In the genomic region with DNA sequence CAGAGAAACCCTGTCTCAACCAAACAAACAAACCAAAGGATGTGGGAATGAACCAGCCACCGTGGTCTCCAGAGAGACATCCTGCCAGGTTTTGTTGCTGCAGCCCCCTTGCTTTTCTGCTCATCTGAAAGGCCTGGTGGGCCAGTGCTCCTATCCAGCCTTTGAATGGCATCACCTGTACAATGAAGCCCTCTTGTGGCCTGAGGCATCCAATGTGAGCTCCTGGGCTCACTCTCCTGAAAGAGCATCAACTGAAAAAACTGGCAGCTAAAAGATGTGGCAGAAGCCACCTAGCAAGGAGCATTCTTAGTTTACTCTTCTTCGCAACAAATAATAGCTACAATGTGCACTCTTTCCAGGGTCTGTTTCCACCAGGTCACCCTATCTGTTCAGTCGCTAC, we compare ENCODE assay signal across 19 mouse cellular contexts. TPM values are rescaled to one million over a fixed set of nuclear protein-coding genes. Genes with fewer than 3 reads are reported as not detected.
DNase-seq lines count a peak whose midpoint lies in the region; ATAC-seq and TF ChIP-seq lines count a peak whose summit lies in the region.
"Had no signal": no experiment of that assay in that cellular context is flagged by ENCODE, and none has a peak within 500 bp of the region (broad histone marks: within the 10 kb centered on the region; RNA-seq: fewer than 3 reads in every experiment).

No protein-coding gene starts in this region.

- no peak overlapping the region for H3K4me2 ChIP-seq in forebrain, postnatal 0 days (ENCODE audit: low read depth)
- H3K4me2 ChIP-seq in forebrain, embryonic 16.5 days (ENCODE audit: low read length): no peak overlapping the region
- H3K4me2 ChIP-seq in intestine, postnatal 0 days (replicated peaks; ENCODE audit: low read depth): no peak overlapping the region
- no peak overlapping the region for H3K4me2 ChIP-seq in intestine, embryonic 16.5 days (ENCODE audit: low read depth, low read length)
- H3K4me2 ChIP-seq in midbrain, embryonic 14.5 days (ENCODE audit: low read length): no peak overlapping the region
- no peak overlapping the region for H3K4me2 ChIP-seq in midbrain, embryonic 13.5 days (replicated peaks)
- H3K4me2 ChIP-seq: embryonic facial prominence, embryonic 13.5 days; heart, embryonic 13.5 days; hindbrain, embryonic 12.5 days; intestine, embryonic 15.5 days had no signal

- ATAC-seq in forebrain, postnatal 0 days: no peak
- no peak for ATAC-seq in forebrain, embryonic 16.5 days
- no peak for ATAC-seq in intestine, postnatal 0 days
- no peak for ATAC-seq in intestine, embryonic 16.5 days
- ATAC-seq in midbrain, embryonic 14.5 days (ENCODE audit: low FRiP score, low TSS enrichment): no peak
- no peak for ATAC-seq in midbrain, embryonic 13.5 days
- ATAC-seq: forebrain, embryonic 14.5 days; intestine, embryonic 15.5 days had no signal

- DNase-seq in forebrain, postnatal 0 days: no peak
- DNase-seq in midbrain, embryonic 14.5 days: peak; percentile 42
- no peak for DNase-seq in adrenal gland, adult 2 months
- DNase-seq: adrenal gland, postnatal 10 days; cerebellum, adult 11-12 months; cerebellum, adult 9-11 months; gastrocnemius, postnatal 10 days; heart, postnatal 4 days had no signal

- TF ChIP-seq CTCF in forebrain, postnatal 0 days (IDR thresholded peaks at IDR 0.05; ENCODE audit: low read depth): peak; percentile 39
- TF ChIP-seq CTCF in intestine, postnatal 0 days (IDR thresholded peaks at IDR 0.05; ENCODE audit: low read depth): peak; percentile 22; the same call in 1 of the 2 replicates
- peak; percentile 30; the same call in 1 of the 2 replicates for TF ChIP-seq CTCF in cortical plate, adult 2 months (IDR thresholded peaks at IDR 0.05; ENCODE audit: extremely low read depth, insufficient read depth, low read length)

- H3K9ac ChIP-seq in forebrain, postnatal 0 days: no peak overlapping the region
- no peak overlapping the region for H3K9ac ChIP-seq in forebrain, embryonic 16.5 days (replicated peaks; ENCODE audit: low read depth, low read length)
- no peak overlapping the region for H3K9ac ChIP-seq in intestine, postnatal 0 days (ENCODE audit: low read depth, low read length)
- no peak overlapping the region for H3K9ac ChIP-seq in intestine, embryonic 16.5 days (ENCODE audit: low read depth, low read length)
- no peak overlapping the region for H3K9ac ChIP-seq in midbrain, embryonic 14.5 days (replicated peaks; ENCODE audit: low read length)
- no peak overlapping the region for H3K9ac ChIP-seq in midbrain, embryonic 13.5 days (replicated peaks)
- H3K9ac ChIP-seq: embryonic facial prominence, embryonic 13.5 days; heart, embryonic 13.5 days; hindbrain, embryonic 12.5 days; intestine, embryonic 15.5 days had no signal

- WGBS in forebrain, postnatal 0 days: 87% methylated on average over 3 of the region's 3 CpGs
- 80% methylated on average over 3 of the region's 3 CpGs for WGBS in forebrain, embryonic 16.5 days
- 84% methylated on average over 3 of the region's 3 CpGs for WGBS in intestine, postnatal 0 days
- 85% methylated on average over 3 of the region's 3 CpGs for WGBS in intestine, embryonic 16.5 days
- WGBS in midbrain, embryonic 14.5 days: 94% methylated on average over 3 of the region's 3 CpGs
- WGBS in midbrain, embryonic 13.5 days: 88% methylated on average over 3 of the region's 3 CpGs

- H3K27ac ChIP-seq in forebrain, postnatal 0 days (ENCODE audit: low read depth, low read length): no peak overlapping the region
- no peak overlapping the region for H3K27ac ChIP-seq in forebrain, embryonic 16.5 days (ENCODE audit: low read length)
- no peak overlapping the region for H3K27ac ChIP-seq in intestine, postnatal 0 days (ENCODE audit: low read depth, low read length)
- no peak overlapping the region for H3K27ac ChIP-seq in intestine, embryonic 16.5 days (ENCODE audit: low read length)
- no peak overlapping the region for H3K27ac ChIP-seq in midbrain, embryonic 14.5 days (replicated peaks; ENCODE audit: low read depth, low read length)
- no peak overlapping the region for H3K27ac ChIP-seq in midbrain, embryonic 13.5 days
- H3K27ac ChIP-seq in cortical plate, adult 2 months (ENCODE audit: insufficient read depth, low read length): no peak overlapping the region
- H3K27ac ChIP-seq: embryonic facial prominence, embryonic 13.5 days; heart, embryonic 13.5 days; hindbrain, embryonic 12.5 days; intestine, embryonic 15.5 days had no signal

- no peak for TF ChIP-seq POLR2A in cortical plate, adult 2 months (IDR thresholded peaks at IDR 0.05; ENCODE audit: extremely low read depth, insufficient read depth, low read length)

- H3K4me3 ChIP-seq in forebrain, postnatal 0 days (ENCODE audit: low read depth, low read length): no peak overlapping the region
- H3K4me3 ChIP-seq in forebrain, embryonic 16.5 days (replicated peaks; ENCODE audit: low read length): no peak overlapping the region
- H3K4me3 ChIP-seq in intestine, postnatal 0 days (ENCODE audit: low read depth, low read length): no peak overlapping the region
- no peak overlapping the region for H3K4me3 ChIP-seq in intestine, embryonic 16.5 days (ENCODE audit: low read length)
- no peak overlapping the region for H3K4me3 ChIP-seq in midbrain, embryonic 14.5 days (replicated peaks; ENCODE audit: low read depth, low read length)
- H3K4me3 ChIP-seq in midbrain, embryonic 13.5 days (replicated peaks): no peak overlapping the region
- no peak overlapping the region for H3K4me3 ChIP-seq in cortical plate, adult 2 months (ENCODE audit: insufficient read depth, low read length)
- H3K4me3 ChIP-seq: embryonic facial prominence, embryonic 13.5 days; heart, embryonic 13.5 days; hindbrain, embryonic 12.5 days; intestine, embryonic 15.5 days had no signal

- no peaks in the 10 kb centered on the region for H3K9me3 ChIP-seq in forebrain, postnatal 0 days (ENCODE audit: low read length)
- H3K9me3 ChIP-seq in forebrain, embryonic 16.5 days (ENCODE audit: control insufficient read depth, low read length): no peaks in the 10 kb centered on the region
- H3K9me3 ChIP-seq in intestine, postnatal 0 days (ENCODE audit: control insufficient read depth): no peaks in the 10 kb centered on the region
- H3K9me3 ChIP-seq in intestine, embryonic 16.5 days (ENCODE audit: control insufficient read depth, low read length): no peaks in the 10 kb centered on the region
- H3K9me3 ChIP-seq in midbrain, embryonic 14.5 days (ENCODE audit: control insufficient read depth, low read length): no peaks in the 10 kb centered on the region
- H3K9me3 ChIP-seq in midbrain, embryonic 13.5 days: no peaks in the 10 kb centered on the region
- H3K9me3 ChIP-seq: embryonic facial prominence, embryonic 13.5 days; G1E; heart, embryonic 13.5 days; hindbrain, embryonic 12.5 days; intestine, embryonic 15.5 days had no signal

- H3K27me3 ChIP-seq in forebrain, postnatal 0 days (ENCODE audit: insufficient read depth, low read length): no peaks in the 10 kb centered on the region
- no peaks in the 10 kb centered on the region; the same call in 1 of the 2 replicates for H3K27me3 ChIP-seq in forebrain, embryonic 16.5 days (replicated peaks; ENCODE audit: control insufficient read depth, insufficient read depth, low read length)
- H3K27me3 ChIP-seq in intestine, postnatal 0 days (replicated peaks; ENCODE audit: control insufficient read depth, insufficient read depth, low read length): no peaks in the 10 kb centered on the region
- H3K27me3 ChIP-seq in intestine, embryonic 16.5 days (replicated peaks; ENCODE audit: control insufficient read depth, insufficient read depth, low read length): no peaks in the 10 kb centered on the region
- no peaks in the 10 kb centered on the region for H3K27me3 ChIP-seq in midbrain, embryonic 14.5 days (ENCODE audit: control insufficient read depth, insufficient read depth, low read length)
- peaks cover 22% of the 10 kb centered on the region for H3K27me3 ChIP-seq in midbrain, embryonic 13.5 days

- no peaks in the 10 kb centered on the region for H3K4me1 ChIP-seq in forebrain, postnatal 0 days (ENCODE audit: insufficient read depth)
- H3K4me1 ChIP-seq in forebrain, embryonic 16.5 days (replicated peaks; ENCODE audit: control insufficient read depth, insufficient read depth, low read length): no peaks in the 10 kb centered on the region
- H3K4me1 ChIP-seq in intestine, postnatal 0 days (replicated peaks; ENCODE audit: control insufficient read depth, insufficient read depth, low read length): no peaks in the 10 kb centered on the region
- no peaks in the 10 kb centered on the region for H3K4me1 ChIP-seq in intestine, embryonic 16.5 days (ENCODE audit: control insufficient read depth, insufficient read depth, low read length)
- no peaks in the 10 kb centered on the region for H3K4me1 ChIP-seq in midbrain, embryonic 14.5 days (ENCODE audit: control insufficient read depth, insufficient read depth, low read length)
- H3K4me1 ChIP-seq in midbrain, embryonic 13.5 days (replicated peaks): no peaks in the 10 kb centered on the region
- H3K4me1 ChIP-seq in cortical plate, adult 2 months (ENCODE audit: control insufficient read depth, insufficient read depth, low read length): no peaks in the 10 kb centered on the region
- H3K4me1 ChIP-seq: embryonic facial prominence, embryonic 13.5 days; heart, embryonic 13.5 days; hindbrain, embryonic 12.5 days; intestine, embryonic 15.5 days had no signal

- no peaks in the 10 kb centered on the region for H3K36me3 ChIP-seq in forebrain, postnatal 0 days (ENCODE audit: insufficient read depth)
- H3K36me3 ChIP-seq in forebrain, embryonic 16.5 days (ENCODE audit: control insufficient read depth, insufficient read depth): no peaks in the 10 kb centered on the region
- H3K36me3 ChIP-seq in intestine, postnatal 0 days (ENCODE audit: control insufficient read depth, insufficient read depth): no peaks in the 10 kb centered on the region
- H3K36me3 ChIP-seq in intestine, embryonic 16.5 days (ENCODE audit: control insufficient read depth, insufficient read depth, low read length): no peaks in the 10 kb centered on the region
- H3K36me3 ChIP-seq in midbrain, embryonic 14.5 days (ENCODE audit: control insufficient read depth, insufficient read depth, low read length): no peaks in the 10 kb centered on the region
- H3K36me3 ChIP-seq in midbrain, embryonic 13.5 days: no peaks in the 10 kb centered on the region
- H3K36me3 ChIP-seq: embryonic facial prominence, embryonic 13.5 days; G1E; heart, embryonic 13.5 days; hindbrain, embryonic 12.5 days; intestine, embryonic 15.5 days had no signal

RNA-seq across cellular contexts. Expression of a gene that starts 6.6 kb away (rescaled TPM):
- total RNA-seq in forebrain, postnatal 0 days (2014; rRNA removed): 9.8 and 19.7 TPM in 2 replicates
- 6.6 and 7.6 TPM in 2 replicates for polyA plus RNA-seq in forebrain, postnatal 0 days (2015; fragmentation: Nextera tagmentation; extraction: Ambion mirVana)
- polyA plus RNA-seq in forebrain, embryonic 16.5 days (2015; fragmentation: Nextera tagmentation; extraction: Ambion mirVana): 15.0 and 16.8 TPM in 2 replicates
- 0.04 and 0.20 TPM in 2 replicates for polyA plus RNA-seq in intestine, postnatal 0 days (2015; fragmentation: Nextera tagmentation; extraction: Ambion mirVana)
- polyA plus RNA-seq in intestine, embryonic 16.5 days (2015; fragmentation: Nextera tagmentation; extraction: Ambion mirVana): 0.15 and 0.16 TPM in 2 replicates
- 1.7 and 2.4 TPM in 2 replicates for polyA plus RNA-seq in midbrain, embryonic 14.5 days (2014; fragmentation: Nextera tagmentation; extraction: Ambion mirVana)
- 1.2 and 2.0 TPM in 2 replicates for polyA plus RNA-seq in midbrain, embryonic 13.5 days (2015; fragmentation: Nextera tagmentation; extraction: Ambion mirVana)
- 4.8 and 16.2 TPM in 2 replicates for polyA plus RNA-seq in cortical plate, adult 2 months (2012; rRNA removed)
- total RNA-seq in adrenal gland, adult 2 months (2021): 1 to 10 TPM in 1 of 2 experiments, under 1 TPM in 1; 0.09 to 1.8 TPM
- not detected in 2 replicates for polyA plus RNA-seq in adrenal gland, adult 2 months (2012; rRNA removed)
- polyA plus RNA-seq: G1E had no signal

RNA-seq across cellular contexts. Expression of a gene that starts 9.6 kb away (rescaled TPM):
- total RNA-seq in forebrain, postnatal 0 days (2014; rRNA removed): 83.8 and 102 TPM in 2 replicates
- polyA plus RNA-seq in forebrain, postnatal 0 days (2015; fragmentation: Nextera tagmentation; extraction: Ambion mirVana): 102 and 116 TPM in 2 replicates
- polyA plus RNA-seq in forebrain, embryonic 16.5 days (2015; fragmentation: Nextera tagmentation; extraction: Ambion mirVana): 77.9 and 86.6 TPM in 2 replicates
- 49.1 and 52.3 TPM in 2 replicates for polyA plus RNA-seq in intestine, postnatal 0 days (2015; fragmentation: Nextera tagmentation; extraction: Ambion mirVana)
- polyA plus RNA-seq in intestine, embryonic 16.5 days (2015; fragmentation: Nextera tagmentation; extraction: Ambion mirVana): 88.7 and 90.2 TPM in 2 replicates
- polyA plus RNA-seq in midbrain, embryonic 14.5 days (2014; fragmentation: Nextera tagmentation; extraction: Ambion mirVana): 107 and 115 TPM in 2 replicates
- 82.2 and 86.3 TPM in 2 replicates for polyA plus RNA-seq in midbrain, embryonic 13.5 days (2015; fragmentation: Nextera tagmentation; extraction: Ambion mirVana)
- 42.7 and 45.0 TPM in 2 replicates for polyA plus RNA-seq in cortical plate, adult 2 months (2012; rRNA removed)
- 10 to 100 TPM; 59.4 to 76.1 TPM for total RNA-seq in adrenal gland, adult 2 months (2021)
- polyA plus RNA-seq in adrenal gland, adult 2 months (2012; rRNA removed): 12.9 and 14.3 TPM in 2 replicates
